ENCODE assay signal across 8 mouse cellular contexts in the genomic region with DNA sequence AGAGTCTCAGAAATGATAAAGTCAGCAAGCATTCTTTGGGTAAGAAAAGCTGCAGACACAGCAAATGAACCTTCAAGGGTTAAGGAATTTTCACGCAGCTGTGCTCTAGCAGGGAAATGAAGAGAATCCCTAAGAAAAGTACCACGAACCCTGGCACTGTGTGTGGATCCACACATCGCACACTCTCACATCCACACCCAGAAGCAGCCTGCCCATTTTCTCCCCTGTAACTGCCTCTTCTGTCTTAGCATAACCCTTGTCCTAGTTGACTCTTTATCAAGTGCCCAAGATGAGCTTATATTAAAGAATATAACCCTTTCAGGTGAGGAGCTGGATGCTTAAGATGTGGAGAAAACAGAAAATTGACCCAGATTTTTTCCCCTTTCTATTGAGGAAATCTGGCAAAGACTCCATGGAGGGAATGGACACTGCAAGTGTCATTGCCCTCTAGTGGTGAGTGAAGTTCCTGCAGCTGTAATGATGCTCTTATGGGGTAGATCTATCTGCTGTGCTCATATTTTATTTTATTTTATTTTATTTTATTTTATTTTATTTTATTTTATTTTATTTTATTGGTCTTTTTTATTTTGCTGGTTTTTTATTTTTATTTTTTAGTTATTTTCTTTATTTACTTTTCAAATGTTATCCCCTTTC.
A peak's percentile ranks its signal among the peaks of the same experiment; 100 is the strongest.
DNase-seq lines count a peak whose midpoint lies in the region; ATAC-seq lines count a peak whose summit lies in the region.

No protein-coding gene starts in this region.

- DNase-seq in heart, adult 8-10 months (ENCODE audit: low spot score) = peak; percentile 4
- DNase-seq in heart, postnatal 25 days (ENCODE audit: low spot score) = no peak
- peak; percentile 2 to 3 for DNase-seq in urinary bladder, adult 18-20 months (ENCODE audit: low spot score in 2 of 2)
- no peak for DNase-seq in urinary bladder, adult 2 months (ENCODE audit: low spot score)
- peak; percentile 29 for DNase-seq in embryo, embryonic 11.5 days (ENCODE audit: low read depth, low spot score)
- DNase-seq in mesoderm, embryonic 11.5 days (ENCODE audit: low read depth, low spot score) = peak; percentile 64

- H3K9ac ChIP-seq in kidney, embryonic 16.5 days (replicated peaks; ENCODE audit: low read length) = no peak overlapping the region

- H3K27ac ChIP-seq in kidney, embryonic 16.5 days (ENCODE audit: low read length) = no peak overlapping the region

- H3K4me3 ChIP-seq in kidney, embryonic 16.5 days (ENCODE audit: low read length) = no peak overlapping the region

- intact Hi-C loops in heart, postnatal 25 days (cut with DNase I) = no loop called here

- H3K4me1 ChIP-seq in kidney, embryonic 16.5 days (ENCODE audit: insufficient read depth, low read length) = no peaks in the 10 kb centered on the region

- no peaks in the 10 kb centered on the region for H3K36me3 ChIP-seq in kidney, embryonic 16.5 days (ENCODE audit: insufficient read depth, low read length)

- H3K27me3 ChIP-seq in kidney, embryonic 16.5 days (ENCODE audit: insufficient read depth, low read length) = no peaks in the 10 kb centered on the region

- H3K4me2 ChIP-seq in kidney, embryonic 16.5 days (replicated peaks; ENCODE audit: low read depth, low read length) = no peak overlapping the region

- no peaks in the 10 kb centered on the region for H3K9me3 ChIP-seq in kidney, embryonic 16.5 days (ENCODE audit: low read length)

- 83% methylated on average over 3 of the region's 3 CpGs for WGBS in kidney, embryonic 16.5 days

- peak; percentile 71; the same call in 1 of the 2 replicates for ATAC-seq in kidney, embryonic 16.5 days (ENCODE audit: low FRiP score, low TSS enrichment)
- no peak for ATAC-seq in monocyte, adult 5-6 weeks (replicated peaks; ENCODE audit: insufficient number of reproducible peaks, low FRiP score, low TSS enrichment, poor library complexity, severe bottlenecking)

Comparison
In these comparisons a context has a peak if more than half of its experiments do, and no peak if none do; other contexts are left out.
1. DNase-seq: peak in heart, adult 8-10 months (single experiment), urinary bladder, adult 18-20 months (2 of 2), embryo, embryonic 11.5 days (single experiment) and mesoderm, embryonic 11.5 days (single experiment); none in heart, postnatal 25 days (single experiment) and urinary bladder, adult 2 months (single experiment).